Mouse (Mus musculus): ENCODE data around the gene Oser1.

Oser1 gene

DNA sequence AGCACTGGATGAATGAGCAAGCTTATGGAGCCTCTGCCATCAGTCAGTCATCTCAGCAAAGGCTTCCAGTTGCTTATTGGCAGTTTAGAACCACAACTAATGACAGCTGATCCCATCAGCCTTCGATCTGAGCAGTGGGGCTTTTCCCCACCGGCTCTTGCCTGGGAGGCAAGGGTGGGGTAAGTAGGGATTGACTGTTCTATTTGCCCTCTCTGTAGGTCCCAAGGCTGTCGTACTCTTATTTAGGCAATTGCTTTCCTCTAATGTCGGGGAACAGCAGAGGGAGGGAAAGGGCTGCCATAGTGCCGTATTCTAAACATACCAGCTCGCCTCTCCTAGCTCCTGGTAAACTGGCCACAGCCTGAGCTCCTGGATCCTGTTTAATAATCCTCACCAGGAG is at the start of gene Oser1:
TSS of gene Oser1 (minus strand) at position 101 of the 400 bp plus-strand sequence.
- DNase-seq (ENCODE audit: low read depth, low spot score), result no peak

DNA sequence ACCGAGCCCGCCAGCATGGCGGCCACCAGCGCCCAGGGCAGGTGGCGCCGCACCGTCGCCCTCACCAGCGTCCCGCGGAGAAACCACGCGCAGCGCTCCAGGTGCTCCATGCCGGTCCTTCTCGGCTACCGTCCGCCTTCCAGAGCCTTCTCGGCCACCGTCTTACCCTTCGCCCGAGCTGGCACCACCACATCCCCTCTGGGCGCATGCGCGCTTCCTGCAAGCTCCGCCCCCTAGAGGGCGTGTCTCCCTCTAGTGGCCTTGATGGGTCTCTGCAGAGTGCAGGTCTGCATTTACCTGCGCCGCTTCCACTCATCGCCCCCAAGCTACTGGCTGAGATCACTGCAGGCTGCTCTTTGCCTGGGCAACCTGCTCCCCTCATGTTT is 48.0 kb upstream of the Oser1 start, which contains the start of gene Fitm2:
TSS of gene Fitm2 (minus strand) at position 164 of the 386 bp plus-strand sequence.
- DNase-seq (ENCODE audit: low read depth, low spot score), result peak; percentile 100

DNA sequence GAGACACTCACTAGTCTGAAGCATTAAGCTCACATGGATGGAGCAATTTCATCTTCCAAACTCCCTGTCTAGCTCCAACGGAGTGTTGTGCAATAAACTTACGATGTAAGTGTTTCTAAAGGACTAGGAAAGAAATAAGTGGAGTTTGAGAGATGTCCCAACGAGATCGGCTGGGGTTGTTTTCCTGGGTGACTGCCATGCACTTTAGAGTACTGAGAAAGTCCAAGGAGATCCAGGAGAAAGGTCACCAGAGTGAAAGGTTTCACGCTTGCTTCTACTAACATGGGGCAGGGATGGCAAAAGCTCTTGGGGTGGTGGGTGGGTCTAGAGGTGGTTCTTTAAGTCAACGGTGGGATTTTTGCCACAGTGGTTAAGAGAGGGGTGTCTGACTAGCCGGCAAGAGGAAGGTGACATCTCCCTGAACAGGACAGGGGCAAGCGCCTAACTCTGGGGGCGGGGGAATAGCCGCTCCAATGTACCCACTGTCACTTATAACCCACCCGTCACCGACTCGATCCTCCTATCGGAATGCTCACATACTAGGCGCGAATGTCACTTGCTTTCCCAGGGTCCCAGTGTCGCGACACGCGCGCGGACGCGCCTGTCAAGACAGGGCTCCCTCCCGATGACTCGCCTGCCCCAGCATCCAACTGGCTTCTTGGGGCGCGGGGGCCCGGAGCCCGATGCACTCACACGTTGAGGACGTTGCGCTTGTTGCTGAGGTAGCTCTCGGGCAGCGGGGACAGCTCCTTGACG is 47.4 kb upstream of the Oser1 start:
- DNase-seq (ENCODE audit: low read depth, low spot score), result no peak

DNA sequence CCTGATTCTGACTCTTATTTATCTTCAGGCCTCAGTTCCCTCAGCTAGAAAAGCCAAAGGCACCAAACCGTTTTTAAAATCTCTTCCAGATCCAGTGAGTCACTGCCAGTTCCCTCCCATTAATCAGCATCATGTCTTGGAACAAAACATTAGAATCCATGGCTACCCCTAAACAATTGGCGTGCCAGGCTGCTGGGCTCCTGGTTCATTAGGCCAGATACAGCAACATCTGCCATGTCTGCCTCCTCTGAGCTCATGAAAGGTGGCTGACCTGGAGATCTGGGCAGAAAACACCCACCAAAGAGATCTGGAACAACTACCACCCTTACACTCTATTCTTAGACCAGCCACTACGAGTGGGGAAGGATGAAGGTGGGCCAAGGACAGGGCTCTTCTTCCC is 46.6 kb upstream of the Oser1 start:
- no peak for DNase-seq (ENCODE audit: low read depth, low spot score)

DNA sequence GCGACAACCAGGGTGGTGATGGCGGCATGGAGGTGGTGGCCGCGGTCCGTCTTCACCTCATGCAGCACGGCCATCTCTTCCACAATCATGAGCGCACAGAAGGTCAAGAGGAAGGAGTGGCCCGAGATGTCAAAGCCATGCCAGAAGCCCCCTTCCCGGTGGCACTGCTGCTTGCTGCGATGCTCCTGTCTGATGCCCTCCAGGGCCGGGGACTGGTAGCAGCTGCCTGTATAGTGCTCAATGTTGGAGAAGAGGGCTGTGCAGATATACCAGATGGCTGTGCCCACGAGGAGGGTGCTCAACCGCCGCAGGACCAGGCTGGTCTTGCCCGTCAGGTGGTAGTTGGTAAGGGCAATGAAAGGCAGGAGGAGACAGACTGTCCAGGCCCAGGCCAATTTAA is 45.2 kb upstream of the Oser1 start:
- no peak for DNase-seq (ENCODE audit: low read depth, low spot score)

DNA sequence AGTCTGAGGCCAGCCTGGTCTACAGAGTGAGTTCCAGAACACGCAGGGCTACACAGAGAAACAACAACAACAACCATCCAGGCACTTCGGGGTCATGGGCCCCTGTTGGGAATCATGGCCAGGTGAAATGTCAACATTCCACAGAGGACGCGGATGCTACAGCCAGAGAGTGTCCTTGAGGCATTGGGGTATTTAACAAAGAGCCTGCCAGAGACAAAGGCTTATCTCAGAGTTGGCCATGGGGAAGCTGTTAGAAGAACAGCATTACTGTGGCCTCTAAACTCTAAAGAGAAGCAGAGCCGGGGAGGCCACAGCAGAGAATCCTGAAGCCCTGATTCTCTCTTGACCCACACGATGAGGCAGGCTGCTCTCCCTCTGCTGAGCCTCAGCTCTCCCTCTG is 44.4 kb upstream of the Oser1 start:
- no peak for DNase-seq (ENCODE audit: low read depth, low spot score)

DNA sequence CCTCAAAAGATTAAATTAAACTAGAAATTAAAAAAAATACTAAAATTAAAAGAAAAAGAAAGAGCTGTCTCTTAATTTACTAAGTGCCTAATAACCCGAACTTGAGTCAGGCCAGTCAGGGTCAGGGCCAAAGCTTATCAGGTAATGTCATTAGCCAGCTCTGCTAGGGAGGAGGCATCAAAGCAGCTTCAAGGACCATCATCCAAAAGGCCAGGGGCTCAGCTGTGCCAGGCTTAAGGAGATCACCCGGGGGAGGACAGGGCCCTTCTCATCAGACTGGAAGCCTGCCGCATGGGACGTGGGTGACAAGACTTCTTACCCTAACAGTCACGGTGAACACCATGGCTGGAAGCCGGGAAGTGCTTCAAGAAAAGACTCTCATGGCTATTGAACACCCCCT is 43.1 kb upstream of the Oser1 start:
- DNase-seq (ENCODE audit: low read depth, low spot score), result no peak

DNA sequence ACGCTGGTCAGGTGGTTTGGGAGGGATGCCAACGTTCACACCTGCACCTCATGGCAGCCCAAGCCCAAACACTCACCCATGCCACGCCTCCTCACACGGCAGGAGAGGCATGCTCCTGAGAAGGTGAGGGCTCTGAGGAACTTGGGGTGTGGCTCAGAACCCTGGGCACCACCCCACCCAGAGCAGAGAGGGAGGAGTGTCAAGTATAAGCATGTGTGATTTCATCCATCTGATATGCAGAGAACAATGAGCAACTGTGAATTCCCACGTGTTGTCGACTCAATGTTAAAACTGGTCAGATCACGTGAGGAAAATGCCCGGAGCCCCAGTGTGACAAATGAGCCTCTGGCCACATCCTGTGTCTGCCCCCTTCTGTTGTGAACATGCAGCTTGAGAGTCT is 42.3 kb upstream of the Oser1 start:
- DNase-seq (ENCODE audit: low read depth, low spot score), result no peak

DNA sequence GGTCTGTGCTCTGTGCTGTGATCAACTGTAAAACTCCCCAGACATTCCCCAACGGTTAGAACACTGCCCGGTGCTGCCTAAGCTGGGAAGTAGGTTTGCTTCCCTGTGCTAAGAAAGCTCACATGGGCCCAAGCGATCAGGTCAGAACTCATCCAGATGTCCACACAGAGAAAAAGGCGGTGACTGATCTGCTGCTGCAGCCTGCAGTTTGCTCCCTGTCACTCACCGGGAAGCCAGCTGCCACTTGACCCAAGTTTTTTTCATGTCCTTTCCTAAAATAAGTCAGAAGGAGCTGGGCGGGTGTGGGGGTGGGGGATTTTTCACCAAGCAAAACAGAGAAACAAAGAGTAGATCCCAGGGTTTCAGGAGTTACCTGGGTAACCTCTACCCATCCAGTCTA is 40.1 kb upstream of the Oser1 start:
- DNase-seq (ENCODE audit: low read depth, low spot score), result no peak

DNA sequence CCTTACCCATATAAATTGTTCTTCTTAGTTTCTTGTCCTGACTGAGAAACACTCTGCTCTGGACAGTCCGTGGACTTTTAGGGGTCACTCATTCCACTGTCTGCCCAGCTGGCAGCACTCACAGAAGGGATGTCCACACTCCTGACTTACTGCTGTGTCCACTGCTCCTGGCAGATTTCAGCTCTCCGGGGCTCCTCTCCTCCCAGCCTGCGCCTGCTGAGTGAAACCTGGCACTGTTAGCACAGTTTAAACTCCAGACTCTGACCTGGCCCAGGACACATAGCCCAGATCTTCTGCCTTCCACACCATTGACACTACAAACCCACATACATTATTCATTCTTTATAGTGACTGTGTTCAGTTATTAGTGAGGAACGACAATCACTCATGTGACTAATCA is 39.5 kb upstream of the Oser1 start:
- DNase-seq (ENCODE audit: low read depth, low spot score), result no peak

DNA sequence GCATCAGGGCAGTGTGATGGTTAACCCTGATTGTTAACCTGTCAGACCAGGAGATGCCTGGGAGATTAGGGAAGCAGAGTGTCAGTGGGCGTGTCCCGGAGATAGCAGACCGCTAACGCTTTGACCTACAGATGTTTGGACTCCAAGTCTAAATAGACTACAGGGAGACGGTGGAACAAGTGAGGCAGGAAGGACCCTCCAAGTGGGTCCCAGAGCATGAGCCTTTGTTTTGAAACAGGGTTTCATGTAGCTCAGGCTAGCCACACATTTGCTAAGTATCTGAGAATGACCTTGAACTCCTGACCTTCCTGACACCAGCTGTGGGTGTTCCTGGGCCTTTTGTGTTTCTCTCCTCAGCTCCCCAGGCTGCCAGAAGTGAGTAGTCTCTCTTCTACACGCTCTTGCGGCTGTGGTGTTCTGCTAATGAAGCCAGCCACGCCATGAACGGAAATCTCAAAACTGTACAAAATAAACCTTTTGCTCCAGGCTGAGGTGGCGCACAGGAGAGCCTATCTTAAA is 38.8 kb upstream of the Oser1 start:
- DNase-seq (ENCODE audit: low read depth, low spot score), result peak; percentile 94

DNA sequence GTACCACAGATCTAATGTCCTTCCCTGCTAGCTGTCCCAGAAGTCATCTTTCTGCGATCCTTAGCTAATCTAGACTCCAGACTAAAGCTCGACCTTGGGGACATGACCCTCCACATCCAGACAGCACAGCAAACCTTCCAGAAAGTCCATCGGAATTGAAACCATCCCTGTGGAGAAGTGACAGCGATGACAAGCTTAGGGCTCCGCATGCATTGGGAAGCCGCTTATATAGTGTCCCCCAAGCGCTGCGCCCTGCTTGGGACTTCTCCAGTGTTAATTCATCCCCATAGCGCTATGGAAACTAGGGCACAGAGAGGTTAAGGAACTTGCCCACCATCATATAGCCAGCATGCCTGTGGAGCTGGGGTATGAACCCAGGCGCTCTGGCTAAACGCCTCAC is 38.3 kb upstream of the Oser1 start:
- no peak for DNase-seq (ENCODE audit: low read depth, low spot score)

DNA sequence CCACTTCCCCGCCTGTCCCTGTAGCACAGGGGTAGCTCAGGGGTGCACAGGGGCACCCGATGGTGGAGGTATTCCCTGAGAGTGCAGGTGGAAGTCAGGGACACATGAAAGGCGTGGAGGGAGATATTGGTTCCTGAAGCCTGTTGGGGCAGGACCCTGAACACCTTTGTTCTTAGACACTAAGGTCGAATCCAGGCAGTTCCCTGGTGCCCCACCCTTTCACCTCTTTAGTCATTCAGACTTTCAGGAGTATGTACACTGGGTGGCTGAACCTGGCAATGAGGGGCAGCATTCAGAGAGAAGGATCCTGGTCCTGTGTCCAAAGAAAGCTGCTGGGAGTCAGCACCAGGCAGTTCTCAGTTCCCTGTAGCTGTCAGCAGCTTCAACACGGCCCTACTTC is 37.9 kb upstream of the Oser1 start:
- peak; percentile 76 for DNase-seq (ENCODE audit: low read depth, low spot score)

DNA sequence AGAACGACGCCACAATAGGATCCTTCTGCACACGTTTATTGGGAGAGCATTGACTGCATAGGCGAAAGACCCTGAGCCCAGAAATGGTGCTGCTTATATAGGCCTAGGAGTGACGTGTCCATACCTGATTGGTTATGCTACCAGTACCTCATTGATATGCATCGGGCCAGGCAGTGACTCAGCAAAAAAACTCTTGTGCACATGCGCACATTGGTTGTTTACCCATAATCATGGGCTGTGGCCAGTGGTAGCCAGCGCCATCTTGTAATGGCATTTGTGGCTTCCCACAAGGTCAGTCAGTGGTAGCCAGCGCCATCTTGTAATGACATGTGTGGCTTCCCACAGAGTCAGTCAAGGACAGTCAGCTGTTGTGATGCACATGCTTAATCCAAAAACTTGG is 36.8 kb upstream of the Oser1 start:
- peak; percentile 47 for DNase-seq (ENCODE audit: low read depth, low spot score)

DNA sequence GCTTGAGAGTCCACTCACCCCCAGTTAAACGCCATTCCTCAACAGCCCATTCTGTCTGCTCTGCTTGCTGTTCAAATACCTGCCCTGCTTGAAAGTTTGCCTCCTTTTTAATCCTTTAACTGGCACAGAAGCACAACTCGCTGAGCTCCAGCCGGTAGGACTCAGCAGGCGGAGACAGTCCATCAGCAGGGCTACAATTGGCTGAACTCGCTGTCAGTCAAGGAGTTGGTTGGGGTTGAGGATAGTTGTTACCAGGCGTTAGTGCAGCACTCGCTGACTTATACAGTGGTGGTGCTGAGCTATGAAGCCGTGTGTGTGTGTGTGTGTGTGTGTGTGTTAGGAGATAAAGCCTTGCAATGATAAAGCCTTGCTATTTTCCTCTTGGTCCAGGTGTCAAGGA is 36.1 kb upstream of the Oser1 start:
- DNase-seq (ENCODE audit: low read depth, low spot score), result peak; percentile 54

DNA sequence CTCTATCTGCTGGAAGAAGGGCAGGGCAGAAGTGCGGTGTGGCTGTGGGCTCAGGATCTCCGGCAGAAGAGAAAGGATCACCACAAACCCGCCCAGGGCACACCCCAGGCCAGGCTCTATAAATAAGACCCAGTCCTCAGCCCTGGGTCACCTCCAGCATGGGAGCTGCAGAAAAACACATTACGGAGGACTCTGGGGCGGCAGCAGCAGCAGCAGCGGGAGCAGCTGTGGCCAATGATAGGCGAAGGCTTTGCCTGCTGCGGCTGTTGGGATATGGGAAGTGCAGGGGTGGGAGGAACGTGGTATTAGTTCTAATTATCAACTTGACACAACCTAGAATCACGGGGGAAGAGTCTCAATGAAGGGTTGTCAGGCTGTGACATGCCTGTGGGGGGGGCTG is 34.9 kb upstream of the Oser1 start:
- no peak for DNase-seq (ENCODE audit: low read depth, low spot score)

DNA sequence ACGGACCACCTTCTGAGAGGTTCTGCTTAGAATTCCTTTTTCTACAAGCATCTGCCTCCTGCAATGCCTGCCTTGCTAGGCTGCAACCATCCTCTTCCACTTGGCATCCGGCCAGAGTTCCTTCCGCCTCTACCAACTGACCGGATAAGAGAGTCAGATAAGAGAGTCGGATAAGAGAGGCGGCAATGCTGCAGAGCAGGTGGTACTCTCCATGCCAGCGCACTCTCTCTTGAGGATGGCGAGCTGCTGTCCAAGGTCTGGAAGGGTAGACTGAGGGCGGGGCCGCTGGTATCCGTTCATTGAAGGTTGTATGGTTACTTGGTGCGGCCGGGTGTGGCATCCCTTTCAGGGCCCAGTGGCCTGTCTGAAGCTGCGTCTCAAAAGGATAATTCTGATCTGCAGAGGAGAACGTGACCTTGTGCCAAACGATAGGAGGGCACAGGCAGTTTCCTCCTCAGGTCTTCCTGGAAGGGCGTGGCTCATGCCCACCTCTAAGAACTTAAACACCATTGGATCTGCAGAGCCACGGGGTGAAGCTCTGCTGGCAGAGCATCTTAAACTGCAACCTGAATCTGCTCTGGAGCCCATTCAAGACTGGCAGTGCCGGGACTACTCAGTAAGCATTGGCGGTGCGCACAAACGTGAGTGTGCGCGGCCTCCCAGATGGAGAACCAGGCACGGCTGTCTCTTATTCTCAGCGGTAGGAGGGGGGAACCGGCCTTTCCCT is 34.2 kb upstream of the Oser1 start:
- DNase-seq (ENCODE audit: low read depth, low spot score), result peak; percentile 59

DNA sequence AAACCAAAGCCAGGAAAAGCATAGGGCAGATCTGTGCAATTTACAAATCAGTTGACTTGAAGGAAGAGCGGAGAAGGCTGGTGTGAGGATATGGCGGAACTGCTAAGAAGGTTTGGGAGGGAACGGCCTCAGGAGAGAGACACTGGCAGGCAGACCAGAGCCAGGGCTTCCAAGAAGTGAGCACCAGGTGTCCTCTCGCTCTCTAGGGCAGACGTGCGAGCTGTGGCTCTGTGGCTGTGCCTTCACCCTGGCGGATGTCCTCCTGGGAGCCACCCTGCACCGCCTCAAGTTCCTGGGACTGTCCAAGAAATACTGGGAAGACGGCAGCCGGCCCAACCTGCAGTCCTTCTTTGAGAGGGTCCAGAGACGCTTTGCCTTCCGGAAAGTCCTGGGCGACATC is 28.9 kb upstream of the Oser1 start:
- no peak for DNase-seq (ENCODE audit: low read depth, low spot score)

DNA sequence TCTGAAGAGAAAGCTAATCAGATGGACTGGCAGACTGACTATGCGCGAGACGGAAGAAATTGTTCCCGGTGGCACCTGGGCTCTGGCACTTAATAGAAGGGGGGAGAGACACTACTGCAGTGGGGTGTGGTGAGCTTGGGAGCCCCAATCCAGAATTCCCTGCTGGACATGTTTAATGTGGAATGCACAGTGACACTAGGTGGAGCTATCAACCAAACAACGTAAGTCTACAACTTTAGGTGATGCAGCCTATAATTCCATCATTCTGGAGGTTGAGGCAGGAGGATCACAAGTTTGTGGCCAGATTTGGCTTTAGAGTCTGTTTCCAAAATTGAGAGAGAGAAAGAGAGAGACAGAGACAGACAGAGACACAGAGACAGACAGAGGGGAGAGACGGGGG is 28.2 kb upstream of the Oser1 start:
- DNase-seq (ENCODE audit: low read depth, low spot score), result no peak

DNA sequence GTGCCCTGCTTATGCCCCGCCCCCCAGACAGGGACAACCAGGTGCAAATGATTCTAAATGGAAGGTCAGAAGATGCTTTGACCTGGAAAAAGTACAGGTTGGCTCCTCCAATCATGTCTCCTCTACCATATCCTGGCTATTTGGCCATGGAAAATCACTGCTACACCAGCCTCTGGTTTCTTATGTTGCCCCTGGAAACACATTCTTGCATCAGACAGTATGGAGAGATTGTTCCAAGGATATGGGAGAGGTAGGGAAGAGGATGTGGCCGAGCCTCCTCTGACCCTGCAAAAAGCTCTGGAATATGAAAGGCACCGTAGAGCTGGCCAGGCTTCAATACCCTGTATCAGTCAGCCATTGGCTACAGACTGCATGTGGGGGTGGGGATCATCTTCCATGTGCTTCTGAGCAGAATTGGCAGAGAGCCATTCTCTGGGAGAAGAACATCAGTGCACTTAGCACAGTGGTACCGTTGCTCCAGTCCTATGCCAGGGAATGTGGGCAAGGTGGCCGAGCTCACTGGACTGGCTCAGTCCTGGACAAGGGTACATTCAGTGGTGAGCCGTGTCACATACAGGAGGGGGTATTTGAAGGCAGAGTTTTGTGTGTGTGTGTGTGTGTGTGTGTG is 26.3 kb upstream of the Oser1 start:
- no peak for DNase-seq (ENCODE audit: low read depth, low spot score)

DNA sequence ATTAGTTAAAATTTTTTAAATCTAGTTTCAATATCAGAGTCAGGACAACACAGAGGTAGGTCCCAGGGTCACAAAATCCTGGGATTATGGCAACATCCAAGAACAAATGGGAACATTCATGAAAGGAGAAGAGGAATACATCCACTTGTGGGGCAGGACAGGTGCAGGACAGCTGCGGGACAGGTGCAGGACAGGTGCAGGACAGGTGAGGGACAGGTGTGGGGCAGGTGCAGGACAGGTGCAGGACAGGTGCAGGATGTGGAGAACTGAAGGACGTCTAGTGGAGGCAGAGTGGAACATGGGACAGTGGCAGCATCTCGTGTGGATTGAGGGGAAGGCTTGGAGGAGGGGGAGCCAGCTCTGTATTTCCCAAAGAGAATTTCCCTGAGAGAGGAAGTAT is 24.8 kb upstream of the Oser1 start:
- no peak for DNase-seq (ENCODE audit: low read depth, low spot score)

DNA sequence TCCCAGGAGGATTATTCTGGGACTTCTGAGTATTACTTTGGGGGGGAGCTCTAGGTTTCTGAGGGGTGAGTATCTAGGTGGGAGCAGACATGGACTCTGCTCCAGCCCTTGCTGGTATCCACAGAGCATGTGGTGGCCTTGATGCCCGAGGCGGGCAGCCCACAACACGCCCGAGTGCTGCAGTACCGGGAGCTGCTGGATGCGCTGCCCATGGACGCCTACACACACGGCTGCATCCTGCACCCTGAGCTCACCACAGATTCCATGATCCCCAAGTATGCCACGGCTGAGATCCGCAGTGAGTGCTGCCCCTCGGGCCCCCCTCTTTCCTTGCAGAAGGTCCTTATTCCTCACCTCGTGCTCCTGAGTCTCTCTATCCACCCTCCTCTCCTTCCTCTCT is 22.9 kb upstream of the Oser1 start:
- no peak for DNase-seq (ENCODE audit: low read depth, low spot score)

DNA sequence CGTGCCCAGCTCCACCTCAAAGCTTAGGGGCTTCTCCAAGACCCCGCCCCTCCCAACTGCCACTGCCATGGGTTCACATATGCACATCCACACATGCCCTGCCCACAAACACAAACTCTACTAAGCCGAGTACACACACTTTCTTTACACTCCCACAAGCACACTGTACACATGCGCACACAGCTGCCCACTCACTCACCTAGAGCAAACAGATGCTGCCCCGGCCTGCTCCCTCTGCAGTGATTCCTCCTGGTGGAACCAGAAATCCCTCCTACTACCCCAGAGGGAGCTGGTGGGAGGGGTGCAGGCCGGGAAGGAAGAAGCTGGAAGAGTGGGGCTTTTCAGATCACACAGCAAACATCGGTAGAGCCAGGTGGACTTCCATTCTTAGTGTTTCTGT is 19.5 kb upstream of the Oser1 start:
- no peak for DNase-seq (ENCODE audit: low read depth, low spot score)
